Mouse (Mus musculus) embryonic fibroblast, embryonic 13.5 days (primary cell): ENCODE measurements around the gene Fhit.

Source experiments
- CTCF ChIP-seq: IDR thresholded peaks from 2 replicates; pipeline ENCODE4 v1.5.1; 2011; ENCODE audit warnings: mild to moderate bottlenecking, control low read depth, low read length, moderate library complexity, borderline replicate concordance; ENCODE audit not compliant: insufficient read depth
- POLR2A ChIP-seq: IDR thresholded peaks from 2 replicates; pipeline ENCODE4 v1.6.1; 2011; ENCODE audit warnings: low read depth, mild to moderate bottlenecking, control low read depth, low read length, moderate library complexity

GRCm38 (mm10) chr14:10680041-10680440, 481.8 kb downstream of the Fhit start:
- TF ChIP-seq CTCF (no peak), POLR2A (no peak)
